Mouse (Mus musculus): Measurements from ENCODE around the gene Mnd1.

The Mnd1 gene

GRCm38 (mm10) chr3:84090982-84091381 is 64.6 kb downstream of the Mnd1 start:
- no peak for DNase-seq

- no peak for DNase-seq
Measured at GRCm38 (mm10) chr3:84086921-84087320, 68.7 kb downstream of the Mnd1 start.

- no peak for DNase-seq
Measured at GRCm38 (mm10) chr3:84086337-84086736, 69.2 kb downstream of the Mnd1 start.

GRCm38 (mm10) chr3:84085429-84085828 is 70.2 kb downstream of the Mnd1 start:
- no peak for DNase-seq

- no peak for DNase-seq
Measured at GRCm38 (mm10) chr3:84081208-84081722, 74.3 kb downstream of the Mnd1 start.

GRCm38 (mm10) chr3:84080074-84080473 is 75.5 kb downstream of the Mnd1 start:
- DNase-seq = no peak

- DNase-seq = no peak
Measured at GRCm38 (mm10) chr3:84077505-84077904, 78.1 kb downstream of the Mnd1 start.

- no peak for DNase-seq
Measured at GRCm38 (mm10) chr3:84076543-84077332, 78.8 kb downstream of the Mnd1 start.

- DNase-seq = no peak
Measured at GRCm38 (mm10) chr3:84075516-84075915, 80.1 kb downstream of the Mnd1 start.

GRCm38 (mm10) chr3:84074777-84075176 is 80.8 kb downstream of the Mnd1 start:
- DNase-seq = no peak

GRCm38 (mm10) chr3:84071641-84072040 is 83.9 kb downstream of the Mnd1 start:
- no peak for DNase-seq

GRCm38 (mm10) chr3:84070811-84071210 is 84.8 kb downstream of the Mnd1 start:
- no peak for DNase-seq

GRCm38 (mm10) chr3:84068831-84069709 is 86.5 kb downstream of the Mnd1 start:
- DNase-seq = peak; percentile 14 to 20

GRCm38 (mm10) chr3:84065825-84066224 is 89.8 kb downstream of the Mnd1 start:
- DNase-seq = peak; percentile 19 to 67

- no peak for DNase-seq
Measured at GRCm38 (mm10) chr3:84063369-84063914, 92.1 kb downstream of the Mnd1 start.

- DNase-seq = no peak
Measured at GRCm38 (mm10) chr3:84061523-84062453, 93.8 kb downstream of the Mnd1 start.

- no peak for DNase-seq
Measured at GRCm38 (mm10) chr3:84060946-84061345, 94.6 kb downstream of the Mnd1 start.

GRCm38 (mm10) chr3:84060128-84060527 is 95.5 kb downstream of the Mnd1 start:
- DNase-seq = no peak

GRCm38 (mm10) chr3:84059676-84060075 is 95.9 kb downstream of the Mnd1 start:
- no peak for DNase-seq

GRCm38 (mm10) chr3:84059261-84059660 is 96.3 kb downstream of the Mnd1 start:
- no peak for DNase-seq

- DNase-seq = no peak
Measured at GRCm38 (mm10) chr3:84048729-84049175, 106.8 kb downstream of the Mnd1 start.

GRCm38 (mm10) chr3:84046206-84046605 is 109.4 kb downstream of the Mnd1 start:
- peak in 1 of 2 experiments; percentile 32 for DNase-seq
